Mouse (Mus musculus): ENCODE data around the gene Siah1b.

The Siah1b gene

DNA sequence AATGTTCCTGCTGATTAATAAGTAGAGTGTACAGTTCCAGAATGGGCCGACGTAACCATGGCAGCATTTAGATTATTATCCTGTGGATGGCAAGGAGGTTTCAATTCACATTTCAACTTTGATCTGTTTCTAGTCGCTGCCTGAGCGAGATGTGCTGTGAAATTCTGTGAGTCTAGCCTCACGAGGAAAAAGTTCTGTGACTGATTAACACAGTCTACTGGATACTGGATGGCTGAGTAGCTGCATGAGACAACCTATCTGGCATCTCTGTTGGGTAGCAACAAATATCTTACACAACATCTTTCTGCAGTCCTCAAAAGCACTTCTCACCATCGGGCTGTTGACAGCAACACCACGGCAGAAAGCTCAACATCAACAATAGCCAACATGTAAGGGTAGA is 43.8 kb downstream of the Siah1b start:
- no peak for DNase-seq (ENCODE audit: low spot score)

GRCm38 (mm10) chrX:164027607-164028289 is 48.5 kb downstream of the Siah1b start, which contains the start of gene Car5b:
Car5b (minus strand) TSS chrX:164027997.
- DNase-seq (ENCODE audit: low spot score), result peak; percentile 44
